Mouse (Mus musculus) ES-Bruce4 (cell line): ENCODE measurements around the gene Atxn7l1.

Experiments
- CTCF ChIP-seq: IDR thresholded peaks from one replicate; pipeline ENCODE4 v1.8.1; 2011; ENCODE audit warnings: low read depth, low read length
- EP300 ChIP-seq: IDR thresholded peaks from 2 replicates; pipeline ENCODE4 v1.6.1; 2011; ENCODE audit warnings: low read depth, low read length; ENCODE audit not compliant: insufficient read depth

DNA sequence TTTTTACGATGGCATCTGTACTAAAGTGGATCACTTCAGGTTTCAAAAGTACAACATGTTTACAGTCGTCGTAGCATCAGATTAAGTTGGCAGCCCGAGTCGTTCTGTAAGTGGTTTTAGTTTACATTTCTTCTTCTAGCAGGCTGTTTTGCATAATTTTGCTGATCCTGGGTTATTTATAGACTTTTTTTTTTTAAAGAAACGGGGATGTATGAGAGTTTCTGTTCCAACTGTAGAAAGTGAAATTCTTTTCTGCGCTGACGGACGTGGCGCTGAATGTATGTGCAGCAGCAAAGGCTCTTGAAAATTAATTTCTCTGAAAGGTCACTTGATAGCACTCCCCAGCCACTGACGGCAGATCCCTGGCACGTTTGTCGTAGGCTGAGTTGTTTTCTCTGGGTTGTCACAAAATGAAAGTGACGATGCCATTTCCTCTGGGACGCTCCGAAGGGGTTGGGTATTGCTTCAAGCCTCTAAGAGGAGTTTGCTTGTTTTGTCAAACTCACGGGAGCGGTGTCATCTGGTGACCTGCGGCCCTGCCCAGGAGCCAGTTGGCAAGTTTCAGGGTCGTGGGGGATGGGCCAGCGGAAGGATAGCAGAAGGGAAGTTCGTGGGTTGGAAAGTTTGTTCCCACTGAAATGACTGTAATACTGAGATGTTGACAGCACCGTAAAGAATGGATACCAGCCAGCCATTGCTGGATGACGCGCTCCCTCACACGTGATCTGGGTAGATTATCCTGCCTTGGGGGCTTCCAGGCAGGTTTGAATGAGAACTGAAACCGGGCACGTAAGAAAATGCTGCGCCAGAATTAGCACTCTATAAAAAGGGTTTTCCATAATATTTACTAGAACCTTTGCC is 155.3 kb downstream of the Atxn7l1 start:
- TF ChIP-seq EP300: no peak
- TF ChIP-seq CTCF: no peak
